Comparison of ENCODE assay signal across 23 mouse cellular contexts in the genomic region with DNA sequence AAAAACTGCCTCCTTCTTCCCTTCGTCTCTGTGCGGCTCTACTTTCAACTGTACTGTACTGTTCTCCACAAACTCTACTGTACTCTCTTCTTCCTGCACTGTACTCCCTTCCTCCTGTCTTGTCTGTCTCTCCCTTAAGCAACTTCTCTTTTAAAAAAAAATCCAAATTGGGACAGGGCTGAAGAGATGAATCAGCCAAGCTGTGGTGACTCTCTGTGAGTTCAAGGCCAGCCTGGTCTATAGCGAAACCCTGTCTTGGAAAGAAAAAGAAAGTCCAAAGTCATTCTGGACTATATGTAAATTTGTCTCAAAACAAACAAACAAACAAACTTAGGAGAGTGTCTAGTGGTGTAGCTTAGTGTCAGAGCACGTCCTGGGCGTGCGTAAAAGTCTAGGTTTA. TPM values are rescaled to one million over a fixed set of nuclear protein-coding genes. Genes with fewer than 3 reads are reported as not detected.
DNase-seq lines count a peak whose midpoint lies in the region.
"Had no signal": no experiment of that assay in that cellular context is flagged by ENCODE, and none has a peak within 500 bp of the region (broad histone marks: within the 10 kb centered on the region; RNA-seq: fewer than 3 reads in every experiment).

No protein-coding gene starts in this region.

- DNase-seq in adrenal gland, adult 2 months, result peak; percentile 59
- DNase-seq in adrenal gland, postnatal 10 days, result no peak
- DNase-seq in adrenal gland, postnatal 36 days, result peak; percentile 39 to 57
- no peak for DNase-seq in adrenal gland, postnatal 4 days (ENCODE audit: low spot score in 2 of 2)
- DNase-seq in heart, postnatal 4 days, result no peak
- DNase-seq: B cell, adult 2 months; cerebellum, adult 11-12 months; cerebellum, adult 2 months; cerebellum, adult 9-10 months; cerebellum, postnatal 10 days; cerebellum, postnatal 25 days; forebrain, postnatal 0 days had no signal

RNA-seq across cellular contexts. Expression of a gene that starts 5.0 kb away (rescaled TPM):
- total RNA-seq in adrenal gland, adult 2 months (2021), result 10 to 100 TPM; 10.8 to 16.1 TPM
- 18.7 and 21.5 TPM in 2 replicates for polyA plus RNA-seq in adrenal gland, adult 2 months (2012; rRNA removed)
- 10 to 100 TPM; 13.5 to 17.8 TPM for total RNA-seq in adrenal gland, postnatal 10 days (2021)
- total RNA-seq in adrenal gland, postnatal 36 days (2021), result 10 to 100 TPM; 10.4 to 17.4 TPM
- 10 to 100 TPM; 23.6 to 26.2 TPM for total RNA-seq in adrenal gland, postnatal 4 days (2021)
- 1 to 10 TPM; 7.9 TPM for total RNA-seq in heart, postnatal 4 days (2021)
- polyA plus RNA-seq: activated CD4-positive, CD25-positive, alpha-beta regulatory T cell, adult 4 months; CD4-positive, CD25-positive, alpha-beta regulatory T cell, adult 4 months had no signal

RNA-seq across cellular contexts. Expression of a gene that starts 7.5 kb away (rescaled TPM):
- total RNA-seq in adrenal gland, adult 2 months (2021), result not detected
- polyA plus RNA-seq in adrenal gland, adult 2 months (2012; rRNA removed), result 0.04 TPM in 1 of 2 replicates, not detected in the other
- under 1 TPM in 1 of 2 experiments, not detected in 1; 0.21 TPM for total RNA-seq in adrenal gland, postnatal 10 days (2021)
- not detected for total RNA-seq in adrenal gland, postnatal 36 days (2021)
- not detected for total RNA-seq in adrenal gland, postnatal 4 days (2021)
- total RNA-seq in heart, postnatal 4 days (2021), result not detected
- total RNA-seq: CH12.LX; forebrain, postnatal 0 days; G1E; gastrocnemius, adult 18-20 months had no signal
- polyA plus RNA-seq: activated CD4-positive, CD25-positive, alpha-beta regulatory T cell, adult 4 months; CD4-positive, CD25-positive, alpha-beta regulatory T cell, adult 4 months; embryonic facial prominence, embryonic 10.5 days; embryonic facial prominence, embryonic 14.5 days; forebrain, embryonic 11.5 days; forebrain, embryonic 13.5 days; forebrain, embryonic 15.5 days; forebrain, postnatal 0 days; G1E; Patski had no signal

RNA-seq across cellular contexts. Expression of a gene that starts 12.0 kb away (rescaled TPM):
- total RNA-seq in adrenal gland, adult 2 months (2021), result 10 to 100 TPM; 18.4 to 29.0 TPM
- polyA plus RNA-seq in adrenal gland, adult 2 months (2012; rRNA removed), result 4.6 and 7.9 TPM in 2 replicates
- 100 to 1,000 TPM; 158 to 363 TPM for total RNA-seq in adrenal gland, postnatal 10 days (2021)
- total RNA-seq in adrenal gland, postnatal 36 days (2021), result 10 to 100 TPM; 11.4 to 20.9 TPM
- 100 to 1,000 TPM in 1 of 2 experiments, 10 to 100 TPM in 1; 18.7 to 137 TPM for total RNA-seq in adrenal gland, postnatal 4 days (2021)
- 1 to 10 TPM in 1 of 2 experiments, under 1 TPM in 1; 0.88 to 2.6 TPM for total RNA-seq in heart, postnatal 4 days (2021)
- total RNA-seq: G1E had no signal
- polyA plus RNA-seq: G1E had no signal

RNA-seq across cellular contexts. Expression of a gene that starts 23.7 kb away (rescaled TPM):
- total RNA-seq in adrenal gland, adult 2 months (2021), result 100 to 1,000 TPM in 1 of 2 experiments, 10 to 100 TPM in 1; 81.4 to 105 TPM
- polyA plus RNA-seq in adrenal gland, adult 2 months (2012; rRNA removed), result 70.7 and 71.5 TPM in 2 replicates
- total RNA-seq in adrenal gland, postnatal 10 days (2021), result 10 to 100 TPM; 41.1 TPM
- 100 to 1,000 TPM in 1 of 2 experiments, 10 to 100 TPM in 1; 85.2 to 119 TPM for total RNA-seq in adrenal gland, postnatal 36 days (2021)
- total RNA-seq in adrenal gland, postnatal 4 days (2021), result 10 to 100 TPM; 39.5 to 50.3 TPM
- total RNA-seq in heart, postnatal 4 days (2021), result 1 to 10 TPM; 3.0 to 3.7 TPM

RNA-seq across cellular contexts. Expression of a gene that starts 23.9 kb away (rescaled TPM):
- total RNA-seq in adrenal gland, adult 2 months (2021), result 100 to 1,000 TPM; 115 to 131 TPM
- 387 and 452 TPM in 2 replicates for polyA plus RNA-seq in adrenal gland, adult 2 months (2012; rRNA removed)
- total RNA-seq in adrenal gland, postnatal 10 days (2021), result 100 to 1,000 TPM; 113 to 137 TPM
- total RNA-seq in adrenal gland, postnatal 36 days (2021), result 100 to 1,000 TPM; 124 to 143 TPM
- total RNA-seq in adrenal gland, postnatal 4 days (2021), result 100 to 1,000 TPM; 214 to 215 TPM
- 10 to 100 TPM; 55.7 to 56.8 TPM for total RNA-seq in heart, postnatal 4 days (2021)

Comparison
In these comparisons a context has a peak if more than half of its experiments do, and no peak if none do; other contexts are left out.
1. DNase-seq: peak in adrenal gland, adult 2 months (single experiment) and adrenal gland, postnatal 36 days (2 of 2); none in adrenal gland, postnatal 10 days (single experiment), adrenal gland, postnatal 4 days (0 of 2) and heart, postnatal 4 days (single experiment).